Mouse (Mus musculus) liver, adult 2 months (tissue): ENCODE results near the gene Spint2.

Experiments
- CTCF ChIP-seq: fragments of 200-500 bp; IDR thresholded peaks from 2 replicates; pipeline ENCODE4 v1.5.1; 2011; ENCODE audit warnings: low read depth, low read length, control low read depth
- POLR2A ChIP-seq: fragments of 200-500 bp; IDR thresholded peaks from 2 replicates; pipeline ENCODE4 v1.6.1; 2011; ENCODE audit warnings: low read length, control low read depth; ENCODE audit not compliant: insufficient read depth; ENCODE audit errors: extremely low read depth

DNA sequence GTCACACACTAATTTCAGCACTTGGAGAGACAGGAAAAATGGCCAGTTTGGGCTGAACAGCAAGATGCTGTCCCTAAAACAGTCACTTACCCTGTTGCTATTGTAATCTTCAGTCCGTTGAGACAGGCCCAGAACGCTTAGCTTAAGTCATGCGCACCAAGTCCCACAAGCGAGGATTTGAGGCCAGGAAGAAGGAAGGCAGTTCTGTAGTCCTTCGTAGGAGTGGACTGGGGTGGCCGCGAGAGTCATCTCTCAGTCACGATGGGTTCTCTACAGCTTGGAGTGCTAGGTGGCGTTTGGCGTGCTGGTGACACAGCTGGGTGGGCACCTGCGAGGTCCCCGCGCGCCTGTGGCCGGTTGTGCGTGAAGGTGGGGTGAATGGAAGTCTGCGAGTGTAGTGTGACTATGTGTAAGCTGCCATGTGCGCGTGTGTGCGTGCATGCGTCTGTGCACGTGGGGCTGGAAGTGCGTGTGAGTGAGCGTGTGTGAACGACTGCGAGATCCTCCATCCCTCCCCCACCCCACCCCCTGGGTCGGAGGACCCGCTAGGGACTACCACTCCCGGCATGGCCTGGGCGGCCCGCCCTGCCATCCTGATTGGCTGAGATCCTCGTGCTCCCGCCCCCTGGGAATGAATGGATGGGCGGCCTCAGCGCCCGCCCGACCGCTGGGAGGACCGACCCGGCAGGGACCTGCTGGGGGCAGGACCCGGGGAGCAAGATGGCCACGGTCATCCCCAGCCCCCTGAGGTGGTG lies 25.8 kb upstream of the Spint2 start:
- no peak for TF ChIP-seq CTCF
- no peak for TF ChIP-seq POLR2A
